Mouse (Mus musculus) B cell, adult 67 days (primary cell): ENCODE measurements around the gene Ccr1. TPM values are rescaled to one million over a fixed set of nuclear protein-coding genes. Genes with fewer than 3 reads are reported as not detected.

ENCODE experiments used
- total RNA-seq, 2 experiments: library from RNA; stranded (reverse); gene quantifications; 4 replicates each; pipeline ENCODE4 v1.2.4; 2023

The Ccr1 gene
- total RNA-seq: 1 to 10 TPM; 2.1 to 2.5 TPM

GRCm38 (mm10) chr9:123968290-123968912 is at the start of gene Ccr1:
Ccr1 (minus strand) TSS chr9:123968692.

GRCm38 (mm10) chr9:123978308-123978707 is 9.8 kb upstream of the Ccr1 start, which contains the start of gene Ccr1l1:
Ccr1l1 (minus strand) TSS chr9:123978408.

Other genes starting within 250 kb of the Ccr1 start
- gene Cxcr6, start 162.2 kb downstream of the Ccr1 start, total RNA-seq: not detected
- gene Fyco1, start 116.8 kb downstream of the Ccr1 start, total RNA-seq: 10 to 100 TPM; 41.8 to 51.4 TPM
- gene Xcr1, start 106.7 kb downstream of the Ccr1 start, total RNA-seq: under 1 TPM in 1 of 2 experiments, not detected in 1; 0.35 TPM
- gene Ccr1l1, start 9.7 kb upstream of the Ccr1 start, total RNA-seq: not detected
- under 1 TPM; 0.33 to 0.96 TPM for gene Ccr3, start 53.3 kb upstream of the Ccr1 start, total RNA-seq
- under 1 TPM; 0.18 to 0.41 TPM for gene Ccr2, start 133.3 kb upstream of the Ccr1 start, total RNA-seq
- gene Ccr5, start 152.9 kb upstream of the Ccr1 start, total RNA-seq: 1 to 10 TPM; 3.4 to 10.0 TPM